Mouse (Mus musculus): ENCODE results near the gene Sh3bp1.

Gene Sh3bp1
- long read RNA-seq, experiment 1 = 0 reads
- long read RNA-seq, experiment 2, partial matches to known transcripts = 0 of 1 reads
- long read RNA-seq, experiment 2, other reads (novel, unspliced or antisense) = 0 of 1 reads

GRCm38 (mm10) chr15:78899740-78900584, at the start of gene Sh3bp1:
TSS of gene Sh3bp1 (plus strand) at chr15:78899768.
- intact Hi-C loops (cut with DNase I) = no loop called here

GRCm38 (mm10) chr15:78850059-78850824, 49.3 kb upstream of the Sh3bp1 start:
- intact Hi-C loops (cut with DNase I) = no loop called here

- intact Hi-C loops (cut with DNase I) = no loop called here
Observed at GRCm38 (mm10) chr15:78850944-78851343, 48.6 kb upstream of the Sh3bp1 start.

- intact Hi-C loops (cut with DNase I) = no loop called here
Observed at GRCm38 (mm10) chr15:78851505-78852153, 47.9 kb upstream of the Sh3bp1 start.

- intact Hi-C loops (cut with DNase I) = no loop called here
Observed at GRCm38 (mm10) chr15:78855303-78855965, 44.1 kb upstream of the Sh3bp1 start, which contains the start of gene Lgals2. TSS of gene Lgals2 (minus strand) at chr15:78855529.

- intact Hi-C loops (cut with DNase I) = no loop called here
Observed at GRCm38 (mm10) chr15:78857009-78857408, 42.6 kb upstream of the Sh3bp1 start.

- intact Hi-C loops (cut with DNase I) = no loop called here
Observed at GRCm38 (mm10) chr15:78859311-78859710, 40.3 kb upstream of the Sh3bp1 start.

GRCm38 (mm10) chr15:78859714-78860113, 39.9 kb upstream of the Sh3bp1 start:
- intact Hi-C loops (cut with DNase I) = no loop called here

GRCm38 (mm10) chr15:78862280-78862679, 37.3 kb upstream of the Sh3bp1 start:
- intact Hi-C loops (cut with DNase I) = no loop called here

GRCm38 (mm10) chr15:78863154-78863553, 36.4 kb upstream of the Sh3bp1 start:
- intact Hi-C loops (cut with DNase I) = no loop called here

GRCm38 (mm10) chr15:78863852-78864253, 35.7 kb upstream of the Sh3bp1 start:
- intact Hi-C loops (cut with DNase I) = no loop called here

GRCm38 (mm10) chr15:78868398-78868797, 31.2 kb upstream of the Sh3bp1 start:
- intact Hi-C loops (cut with DNase I) = loop anchor here (5.0 kb wide), 1 partner anchor 41 kb away; no protein-coding TSS in a partner anchor

- intact Hi-C loops (cut with DNase I) = loop anchor here (5.0 kb wide), 1 partner anchor 42 kb away; no protein-coding TSS in a partner anchor
Observed at GRCm38 (mm10) chr15:78868826-78869233, 30.7 kb upstream of the Sh3bp1 start.

GRCm38 (mm10) chr15:78869775-78870174, 29.8 kb upstream of the Sh3bp1 start:
- intact Hi-C loops (cut with DNase I) = loop anchor here (5.0 kb wide), 1 partner anchor 42 kb away; no protein-coding TSS in a partner anchor

- intact Hi-C loops (cut with DNase I) = no loop called here
Observed at GRCm38 (mm10) chr15:78872021-78872608, 27.5 kb upstream of the Sh3bp1 start.

- intact Hi-C loops (cut with DNase I) = no loop called here
Observed at GRCm38 (mm10) chr15:78873803-78874435, 25.6 kb upstream of the Sh3bp1 start.

- intact Hi-C loops (cut with DNase I) = no loop called here
Observed at GRCm38 (mm10) chr15:78874989-78875388, 24.6 kb upstream of the Sh3bp1 start.

GRCm38 (mm10) chr15:78875537-78875936, 24.0 kb upstream of the Sh3bp1 start:
- intact Hi-C loops (cut with DNase I) = no loop called here

- intact Hi-C loops (cut with DNase I) = no loop called here
Observed at GRCm38 (mm10) chr15:78876258-78876696, 23.3 kb upstream of the Sh3bp1 start.
